Mouse (Mus musculus) neural tube, embryonic 10.5 days (tissue): Measurements from ENCODE around the gene Osbpl11.
A peak's percentile ranks its signal among the peaks of the same experiment; 100 is the strongest.
"Not testable (repeated sequence)": the region's sequence is repeated elsewhere in the genome, so short reads cannot be mapped to it uniquely, and the experiment has no call there.

ENCODE experiments used
- DNase-seq: peaks from one replicate; pipeline ENCODE4 v3.0.0-alpha.2; 2017; ENCODE audit warnings: low spot score; ENCODE audit errors: extremely low spot score

Gene Osbpl11

GRCm38 (mm10) chr16:33177722-33178121 lies 7.1 kb upstream of the Osbpl11 start:
- no peak for DNase-seq

- no peak for DNase-seq
Measured at GRCm38 (mm10) chr16:33178278-33179074, 6.4 kb upstream of the Osbpl11 start.

- DNase-seq = not testable (repeated sequence)
Measured at GRCm38 (mm10) chr16:33179222-33179621, 5.6 kb upstream of the Osbpl11 start.

- no peak for DNase-seq
Measured at GRCm38 (mm10) chr16:33179911-33180310, 5.0 kb upstream of the Osbpl11 start.

- DNase-seq = no peak
Measured at GRCm38 (mm10) chr16:33180793-33181192, 4.1 kb upstream of the Osbpl11 start.

- DNase-seq = peak; percentile 85
Measured at GRCm38 (mm10) chr16:33185261-33186046, 583 bp downstream of the Osbpl11 start.

GRCm38 (mm10) chr16:33186134-33186533 lies 1.3 kb downstream of the Osbpl11 start:
- no peak for DNase-seq

GRCm38 (mm10) chr16:33188076-33188475 lies 3.2 kb downstream of the Osbpl11 start:
- no peak for DNase-seq

- no peak for DNase-seq
Measured at GRCm38 (mm10) chr16:33191671-33192091, 6.8 kb downstream of the Osbpl11 start.

GRCm38 (mm10) chr16:33192280-33192679 lies 7.4 kb downstream of the Osbpl11 start:
- no peak for DNase-seq

- DNase-seq = peak; percentile 19
Measured at GRCm38 (mm10) chr16:33193649-33194048, 8.8 kb downstream of the Osbpl11 start.

GRCm38 (mm10) chr16:33195686-33196313 lies 10.9 kb downstream of the Osbpl11 start:
- no peak for DNase-seq

GRCm38 (mm10) chr16:33196578-33196977 lies 11.7 kb downstream of the Osbpl11 start:
- DNase-seq = no peak

GRCm38 (mm10) chr16:33200589-33200988 lies 15.7 kb downstream of the Osbpl11 start:
- DNase-seq = no peak

GRCm38 (mm10) chr16:33210812-33211211 lies 25.9 kb downstream of the Osbpl11 start:
- DNase-seq = no peak

- DNase-seq = no peak
Measured at GRCm38 (mm10) chr16:33216313-33217003, 31.6 kb downstream of the Osbpl11 start.

- not testable (repeated sequence) for DNase-seq
Measured at GRCm38 (mm10) chr16:33217553-33218085, 32.7 kb downstream of the Osbpl11 start.

- DNase-seq = no peak
Measured at GRCm38 (mm10) chr16:33222482-33222881, 37.6 kb downstream of the Osbpl11 start.

- no peak for DNase-seq
Measured at GRCm38 (mm10) chr16:33224381-33224780, 39.5 kb downstream of the Osbpl11 start.

- no peak for DNase-seq
Measured at GRCm38 (mm10) chr16:33234128-33234527, 49.3 kb downstream of the Osbpl11 start.

- DNase-seq = no peak
Measured at GRCm38 (mm10) chr16:33236151-33236550, 51.3 kb downstream of the Osbpl11 start.
